Mouse (Mus musculus) cerebellum, adult 2 months (tissue): ENCODE results near the gene Rptn. TPM values are rescaled to one million over a fixed set of nuclear protein-coding genes. Genes with fewer than 3 reads are reported as not detected.
A peak's percentile ranks its signal among the peaks of the same experiment; 100 is the strongest.

Experiments
- DNase-seq, 2 experiments: peaks; one replicate each; pipeline ENCODE4 v3.0.0; 2021
- H3K27ac ChIP-seq: fragments of 200-500 bp; 2 replicates; pipeline ENCODE4 v1.5.1; 2012; ENCODE audit warnings: low read length, control low read depth, inconsistent platforms; ENCODE audit not compliant: insufficient read depth
- H3K27me3 ChIP-seq: fragments of 200-500 bp; 2 replicates; pipeline ENCODE4 v1.6.1; 2012; ENCODE audit warnings: inconsistent platforms, mild to moderate bottlenecking, low read length, moderate library complexity; ENCODE audit not compliant: control insufficient read depth, insufficient read depth
- H3K4me1 ChIP-seq: fragments of 200-500 bp; 2 replicates; pipeline ENCODE4 v1.6.1; 2011; ENCODE audit warnings: low read length; ENCODE audit not compliant: control insufficient read depth, insufficient read depth
- H3K4me3 ChIP-seq: fragments of 200-500 bp; replicated peaks from 2 replicates; pipeline ENCODE3; 2011; ENCODE audit warnings: mild to moderate bottlenecking, low read depth, low read length, control low read depth; ENCODE audit not compliant: insufficient read depth
- CTCF ChIP-seq: fragments of 200-500 bp; IDR thresholded peaks from 2 replicates; pipeline ENCODE4 v1.5.1; 2011; ENCODE audit warnings: low read depth, mild to moderate bottlenecking, control low read depth, low read length, moderate library complexity, borderline replicate concordance; ENCODE audit not compliant: insufficient read depth
- POLR2A ChIP-seq: fragments of 200-500 bp; IDR thresholded peaks from 2 replicates; pipeline ENCODE4 v1.6.1; 2011; ENCODE audit warnings: low read length, control low read depth, borderline replicate concordance; ENCODE audit not compliant: insufficient read depth
- WGBS: fragments of 180-500 bp; shearing (Covaris S2); methylation state at CpG from one replicate; pipeline ENCODE4 v1.1.7; 2018; 5-methylcytosine and 5-hydroxymethylcytosine counted together
- polyA plus RNA-seq: library from polyadenylated mRNA; depleted of rRNA; stranded (reverse); fragments of >200 nt; gene quantifications from 2 replicates; pipeline ENCODE4 v1.2.3, GENCODE M21; 2012; rRNA removed

The Rptn gene
- polyA plus RNA-seq, result not detected in 2 replicates

DNA sequence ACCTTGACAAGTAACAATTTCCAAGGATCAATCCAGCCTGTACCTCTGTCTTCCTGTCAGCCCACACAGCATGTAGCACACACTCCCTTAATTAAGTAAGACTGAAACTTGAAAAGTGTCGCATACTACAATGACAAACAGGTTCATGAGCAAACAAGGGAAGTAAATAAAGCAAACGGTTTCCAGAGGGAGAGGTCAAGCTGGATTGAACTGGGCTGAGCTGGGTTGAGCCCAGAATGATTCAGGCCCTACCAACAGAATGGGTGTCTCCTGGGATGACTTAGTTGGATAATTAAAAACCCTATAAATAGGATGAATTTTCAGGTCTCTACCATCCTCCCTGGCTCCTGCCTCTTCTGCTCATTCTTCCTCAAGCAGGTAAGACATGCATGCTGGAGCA, at the start of gene Rptn:
TSS of gene Rptn (plus strand) at position 334 of the 400 bp plus-strand sequence.
- WGBS, result 72% methylated on average over 2 of the region's 2 CpGs
- Histone ChIP-seq H3K4me3 (no peak within 1 kb of the TSS), H3K4me1 (no peaks in the 10 kb centered on the region), H3K27me3 (no peaks in the 10 kb centered on the region), H3K27ac (no peak within 1 kb of the TSS)
- no peak for DNase-seq
- TF ChIP-seq POLR2A (no peak), CTCF (no peak)

DNA sequence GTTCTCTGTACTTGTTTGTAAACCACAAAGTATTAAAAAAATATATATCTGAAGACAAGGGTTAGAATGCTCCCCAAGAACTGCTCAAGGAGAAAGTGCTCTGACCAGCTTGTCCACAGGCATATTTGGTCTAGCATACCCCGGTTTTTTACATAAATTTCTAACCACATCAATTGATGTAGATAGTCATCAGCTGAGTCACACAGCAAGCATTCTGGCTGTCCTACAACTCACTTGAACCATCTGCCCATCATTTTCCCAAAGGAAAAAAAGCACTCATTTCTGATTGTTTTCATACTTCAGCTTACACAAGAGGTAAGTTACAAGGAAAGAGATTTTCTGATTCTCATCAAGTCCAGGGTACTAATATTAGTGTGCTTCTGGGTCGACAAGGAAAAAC, 46.6 kb upstream of the Rptn start:
- no peak for TF ChIP-seq CTCF
- no peak for TF ChIP-seq POLR2A
- no peaks in the 10 kb centered on the region for H3K4me1 ChIP-seq
- DNase-seq, result no peak
- no peaks in the 10 kb centered on the region for H3K27me3 ChIP-seq
- H3K4me3 ChIP-seq, result no peak overlapping the region
- H3K27ac ChIP-seq, result no peak overlapping the region
- 49% methylated on average over 2 of the region's 2 CpGs for WGBS

DNA sequence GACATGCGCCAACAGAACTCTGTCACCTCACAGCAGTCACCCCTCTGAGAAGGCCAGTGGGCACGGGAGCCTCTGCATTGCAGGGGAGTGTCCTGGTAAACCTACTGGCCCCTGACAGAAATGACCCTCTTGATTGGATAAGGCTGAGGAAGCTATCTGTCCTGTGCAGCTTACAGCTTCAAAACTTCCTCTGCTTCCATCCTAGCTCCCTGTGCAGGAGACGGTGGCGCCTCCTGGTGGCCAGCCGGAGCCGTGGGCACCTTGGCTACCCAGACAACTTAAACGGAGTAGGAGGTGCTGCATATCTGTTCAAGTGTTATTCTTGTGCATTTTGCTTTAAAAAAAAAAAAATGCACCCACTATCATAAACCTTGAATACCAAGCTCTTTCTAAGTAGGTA, 33.5 kb upstream of the Rptn start:
- H3K4me1 ChIP-seq, result no peaks in the 10 kb centered on the region
- DNase-seq, result peak; percentile 2 to 21
- 13% methylated on average over 7 of the region's 7 CpGs for WGBS
- no peaks in the 10 kb centered on the region for H3K27me3 ChIP-seq
- H3K4me3 ChIP-seq, result no peak overlapping the region
- no peak overlapping the region for H3K27ac ChIP-seq
- TF ChIP-seq CTCF, result peak; percentile 40
- no peak for TF ChIP-seq POLR2A

DNA sequence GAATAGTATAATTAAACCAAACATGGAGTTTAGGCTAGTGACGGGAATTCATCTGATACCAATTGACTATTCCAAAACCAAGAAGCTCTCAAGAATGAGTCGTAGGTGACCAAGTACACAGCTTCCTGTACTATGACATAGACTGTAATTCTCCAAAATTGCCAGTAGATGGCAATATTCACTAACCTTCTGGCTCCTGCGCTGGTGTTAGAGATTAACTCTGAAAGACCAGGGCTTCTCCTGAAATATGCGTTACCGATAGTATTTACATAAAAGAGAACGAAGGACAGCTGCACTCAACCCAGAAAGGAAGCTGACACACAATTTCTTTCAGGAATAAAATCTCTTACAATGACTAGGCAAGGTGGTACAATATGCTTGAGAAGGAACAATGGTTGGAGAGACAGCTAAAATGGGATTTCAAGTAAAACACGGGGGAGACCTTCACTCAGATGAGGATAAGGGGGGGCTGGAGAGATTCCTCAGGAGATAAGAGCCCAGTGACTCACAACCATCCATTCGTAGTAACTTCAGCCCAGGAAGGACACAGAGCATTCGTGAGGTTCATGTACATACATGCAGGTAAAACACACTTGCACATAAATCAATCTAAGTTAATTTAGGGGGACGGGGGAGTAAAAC, 31.4 kb upstream of the Rptn start:
- Histone ChIP-seq H3K27ac (no peak overlapping the region), H3K4me3 (no peak overlapping the region), H3K4me1 (no peaks in the 10 kb centered on the region), H3K27me3 (no peaks in the 10 kb centered on the region)
- peak in 1 of 2 experiments; percentile 32 for DNase-seq
- TF ChIP-seq POLR2A, result no peak
- no peak for TF ChIP-seq CTCF
- WGBS, result 12% methylated on average over 10 of the region's 10 CpGs

DNA sequence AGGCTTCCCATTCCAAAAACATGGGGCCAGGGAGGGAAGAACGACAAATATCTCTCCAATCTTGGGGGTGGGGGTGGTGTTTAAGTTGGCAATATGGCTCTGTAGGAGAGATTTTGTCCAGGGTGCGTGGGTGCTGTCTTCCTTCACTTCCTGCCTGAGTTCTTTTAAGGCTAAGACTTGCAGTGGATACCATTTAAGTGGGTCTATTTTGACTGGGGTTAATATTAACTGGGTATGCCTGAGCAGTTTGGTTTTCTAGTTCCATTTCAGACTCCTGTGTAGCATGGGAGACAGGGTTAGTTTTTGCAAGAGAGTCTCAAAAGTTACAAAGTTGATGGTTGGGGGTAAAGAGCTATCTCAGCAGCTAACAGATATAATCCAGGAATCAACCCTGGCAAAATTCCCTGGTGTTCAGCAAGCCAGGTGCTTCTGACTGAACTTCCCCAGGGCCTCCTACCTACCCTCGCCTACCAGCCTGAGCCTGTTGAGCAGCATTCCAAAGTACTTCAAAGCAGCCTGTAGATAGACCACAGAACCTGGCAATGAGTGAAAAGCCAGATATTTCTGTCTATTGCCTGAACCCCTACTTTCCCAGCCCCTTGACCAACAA, 26.4 kb upstream of the Rptn start:
- Histone ChIP-seq H3K4me1 (no peaks in the 10 kb centered on the region), H3K4me3 (no peak overlapping the region), H3K27me3 (no peaks in the 10 kb centered on the region), H3K27ac (no peak overlapping the region)
- TF ChIP-seq POLR2A, result no peak
- TF ChIP-seq CTCF, result no peak
- 57% methylated on average over 3 of the region's 3 CpGs for WGBS
- DNase-seq, result no peak

DNA sequence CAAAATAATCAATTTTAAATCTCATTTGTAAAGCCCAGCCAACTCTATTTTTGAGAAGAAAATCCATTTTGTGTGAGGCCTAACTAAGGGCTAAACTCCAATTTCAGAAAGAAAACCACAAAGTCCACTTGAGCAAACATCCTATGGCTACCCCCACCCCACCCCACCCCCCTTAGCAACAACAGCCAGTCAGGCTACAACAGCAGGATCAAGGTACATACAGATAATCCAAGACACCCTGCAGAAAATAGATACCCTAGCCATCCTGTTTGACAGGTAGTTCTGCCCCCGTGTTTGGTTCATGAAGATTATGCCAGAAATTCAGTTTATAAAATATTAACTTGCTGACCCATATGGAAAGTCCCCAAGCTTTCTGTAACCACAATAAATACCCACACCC, 25.3 kb upstream of the Rptn start:
- TF ChIP-seq POLR2A (no peak), CTCF (no peak)
- Histone ChIP-seq H3K27ac (no peak overlapping the region), H3K27me3 (no peaks in the 10 kb centered on the region), H3K4me1 (no peaks in the 10 kb centered on the region), H3K4me3 (no peak overlapping the region)
- no peak for DNase-seq
- WGBS, result 53% methylated on average over 1 of the region's 1 CpGs

DNA sequence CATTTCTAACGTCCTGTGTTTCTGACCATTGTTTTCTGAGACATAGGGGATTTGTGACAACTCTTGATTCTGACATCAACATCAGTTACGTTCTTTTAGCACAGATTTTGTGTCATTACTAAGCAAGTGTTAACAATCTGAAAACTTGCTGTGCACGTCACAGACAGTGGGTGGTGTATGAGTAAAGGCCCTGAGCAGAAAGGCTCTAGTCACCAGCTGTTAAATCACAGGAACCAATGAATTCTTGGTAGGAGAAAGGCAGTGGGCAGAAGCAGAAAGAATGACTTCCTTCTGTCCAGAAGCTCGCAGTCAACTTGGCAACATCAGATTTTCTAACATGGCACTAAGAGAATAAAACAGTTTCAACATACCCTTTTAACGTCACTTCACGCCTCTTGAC, 20.1 kb upstream of the Rptn start:
- DNase-seq, result no peak
- H3K27me3 ChIP-seq, result no peaks in the 10 kb centered on the region
- no peaks in the 10 kb centered on the region for H3K4me1 ChIP-seq
- no peak overlapping the region for H3K4me3 ChIP-seq
- TF ChIP-seq CTCF, result no peak
- no peak for TF ChIP-seq POLR2A
- 71% methylated on average over 6 of the region's 6 CpGs for WGBS
- H3K27ac ChIP-seq, result no peak overlapping the region

DNA sequence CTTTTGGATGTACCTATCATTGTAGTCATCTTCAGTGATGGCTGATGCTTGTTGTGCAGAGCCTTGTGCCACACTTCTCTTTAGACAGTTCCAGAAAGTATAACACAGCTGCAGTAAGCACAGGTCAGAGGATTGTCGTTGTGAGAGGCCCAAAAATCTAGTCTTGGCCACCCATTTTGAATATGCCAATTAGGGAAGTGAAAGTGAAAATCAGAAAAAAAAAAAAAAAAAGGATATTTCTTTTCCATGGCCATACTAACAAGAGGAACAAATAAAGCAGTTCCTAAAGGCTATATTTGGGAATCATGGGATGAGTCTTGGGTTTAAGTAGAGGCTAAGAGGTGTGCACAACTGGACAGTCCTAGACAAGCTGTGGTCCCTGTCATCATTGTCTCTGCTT, 18.3 kb upstream of the Rptn start:
- no peaks in the 10 kb centered on the region for H3K27me3 ChIP-seq
- WGBS, result 73% methylated on average over 1 of the region's 1 CpGs
- TF ChIP-seq POLR2A, result no peak
- TF ChIP-seq CTCF, result no peak
- no peaks in the 10 kb centered on the region for H3K4me1 ChIP-seq
- no peak overlapping the region for H3K4me3 ChIP-seq
- DNase-seq, result no peak
- no peak overlapping the region for H3K27ac ChIP-seq
